Mouse (Mus musculus): ENCODE measurements around the gene Mbd5.

GRCm38 (mm10) chr2:49190984-49191383 is 241.7 kb downstream of the Mbd5 start:
- TF ChIP-seq CTCF (IDR thresholded peaks at IDR 0.05; ENCODE audit: control insufficient read depth, insufficient read depth, low read length), result no peak
- TF ChIP-seq POLR2A (IDR thresholded peaks at IDR 0.05; ENCODE audit: borderline replicate concordance, control insufficient read depth, low read depth, low read length), result no peak

Measured in bone marrow, adult 2 months (tissue).